Comparison of ENCODE assay signal across 19 mouse cellular contexts in genomic region chr1:61742831-61743230, GRCm38 (mm10).
"Had no signal": no experiment of that assay in that cellular context is flagged by ENCODE, and none has a peak within 500 bp of the region (broad histone marks: within the 10 kb centered on the region; RNA-seq: fewer than 3 reads in every experiment).

No protein-coding gene starts in this region.

- H3K4me3 ChIP-seq: liver, embryonic 13.5 days; lung, embryonic 15.5 days; megakaryocyte, embryonic 14.5 days; midbrain, embryonic 10.5 days; midbrain, embryonic 13.5 days; myocyte; neural tube, embryonic 13.5 days had no signal

- H3K9ac ChIP-seq: liver, embryonic 13.5 days; lung, embryonic 15.5 days; midbrain, embryonic 13.5 days; neural tube, embryonic 13.5 days had no signal

- H3K36me3 ChIP-seq: liver, embryonic 13.5 days; lung, embryonic 15.5 days; midbrain, embryonic 10.5 days; midbrain, embryonic 13.5 days; neural tube, embryonic 13.5 days had no signal

- H3K27me3 ChIP-seq: liver, embryonic 13.5 days; lung, embryonic 15.5 days; megakaryocyte, embryonic 14.5 days; midbrain, embryonic 13.5 days; neural tube, embryonic 13.5 days had no signal

- DNase-seq: kidney, adult 18-20 months; kidney, adult 9 months; kidney, postnatal 14 days; kidney, postnatal 4 days; liver, embryonic 13.5 days; retina, postnatal 1 day; right cerebral cortex, postnatal 25 days; thymus, adult 2 months; thymus, postnatal 14 days; thymus, postnatal 4 days had no signal

- H3K9me3 ChIP-seq: liver, embryonic 13.5 days; lung, embryonic 15.5 days; midbrain, embryonic 10.5 days; midbrain, embryonic 13.5 days; neural tube, embryonic 13.5 days had no signal

- H3K4me1 ChIP-seq: liver, embryonic 13.5 days; midbrain, embryonic 10.5 days; midbrain, embryonic 13.5 days; neural tube, embryonic 13.5 days had no signal

- H3K27ac ChIP-seq: liver, embryonic 13.5 days; lung, embryonic 15.5 days; midbrain, embryonic 10.5 days; midbrain, embryonic 13.5 days; neural tube, embryonic 13.5 days; stomach, postnatal 0 days had no signal

- H3K4me2 ChIP-seq: liver, embryonic 13.5 days; lung, embryonic 15.5 days; midbrain, embryonic 13.5 days; neural tube, embryonic 13.5 days had no signal

- ATAC-seq: intestine, embryonic 16.5 days; midbrain, embryonic 13.5 days; midbrain, embryonic 16.5 days had no signal
